Mouse (Mus musculus) olfactory bulb, adult 2 months (tissue): ENCODE results near the gene Gm33543.

Source experiments
- CTCF ChIP-seq: fragments of 200-500 bp; IDR thresholded peaks from 2 replicates; pipeline ENCODE4 v1.5.1; 2012; ENCODE audit warnings: low read depth, mild to moderate bottlenecking, low read length, moderate library complexity; ENCODE audit not compliant: insufficient read depth
- POLR2A ChIP-seq: fragments of 200-500 bp; IDR thresholded peaks from 2 replicates; pipeline ENCODE4 v1.6.1; 2012; ENCODE audit warnings: mild to moderate bottlenecking, low read depth, low read length, moderate library complexity; ENCODE audit not compliant: insufficient read depth

DNA sequence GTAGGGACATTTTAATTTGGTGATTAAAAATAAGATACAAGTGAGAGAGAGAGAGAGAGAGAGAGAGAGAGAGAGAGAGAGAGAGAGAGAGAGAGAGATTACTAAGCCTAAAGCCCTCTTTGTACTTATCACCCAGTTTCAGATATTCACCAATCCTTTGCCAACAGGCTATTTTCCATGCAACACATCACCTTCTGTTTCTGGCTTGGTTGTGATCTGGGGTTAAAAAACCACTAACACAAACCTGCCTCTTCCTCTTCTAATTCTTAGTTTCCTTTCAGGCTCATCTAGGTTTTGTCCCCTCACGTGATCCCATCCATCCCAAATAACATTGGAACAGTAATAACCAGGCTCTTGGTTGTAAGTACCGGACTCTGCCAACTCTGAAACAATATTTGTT lies 24.2 kb downstream of the Gm33543 start:
- TF ChIP-seq CTCF (no peak), POLR2A (no peak)
